Mouse (Mus musculus) gonadal fat pad, adult 2 months (tissue): Measurements from ENCODE around the gene Sfrp4. TPM values are rescaled to one million over a fixed set of nuclear protein-coding genes. Genes with fewer than 3 reads are reported as not detected.

Experiments
- DNase-seq: peaks from one replicate; pipeline ENCODE4 v3.0.0-alpha.2; 2012; ENCODE audit warnings: low read depth
- polyA plus RNA-seq: library from polyadenylated mRNA; depleted of rRNA; stranded (reverse); fragments of >200 nt; gene quantifications from 2 replicates; pipeline ENCODE4 v1.2.3, GENCODE M21; 2012; rRNA removed

Sfrp4 gene
- polyA plus RNA-seq, 1 experiment: 4.7 TPM

GRCm38 (mm10) chr13:19630768-19631709 lies 8.1 kb downstream of the Sfrp4 start:
- no peak for DNase-seq

- DNase-seq: no peak
Measured at GRCm38 (mm10) chr13:19636131-19636530, 13.2 kb downstream of the Sfrp4 start.

GRCm38 (mm10) chr13:19640203-19640851 lies 17.4 kb downstream of the Sfrp4 start:
- no peak for DNase-seq

GRCm38 (mm10) chr13:19643519-19643918 lies 20.6 kb downstream of the Sfrp4 start:
- DNase-seq: no peak

GRCm38 (mm10) chr13:19644225-19644624 lies 21.3 kb downstream of the Sfrp4 start:
- no peak for DNase-seq

GRCm38 (mm10) chr13:19649824-19650223 lies 26.9 kb downstream of the Sfrp4 start:
- DNase-seq: no peak

- no peak for DNase-seq
Measured at GRCm38 (mm10) chr13:19652405-19652804, 29.5 kb downstream of the Sfrp4 start.

- no peak for DNase-seq
Measured at GRCm38 (mm10) chr13:19668355-19669140, 45.6 kb downstream of the Sfrp4 start.

GRCm38 (mm10) chr13:19674025-19674424 lies 51.1 kb downstream of the Sfrp4 start:
- no peak for DNase-seq

GRCm38 (mm10) chr13:19674601-19675000 lies 51.7 kb downstream of the Sfrp4 start:
- no peak for DNase-seq

Other genes starting within 250 kb of the Sfrp4 start
- 25.7 and 26.3 TPM in 2 replicates for gene Stard3nl, start 227.3 kb upstream of the Sfrp4 start, polyA plus RNA-seq
- gene Epdr1, start 3.2 kb upstream of the Sfrp4 start, polyA plus RNA-seq: 7.7 and 14.5 TPM in 2 replicates
- gene Nme8, start 74.7 kb downstream of the Sfrp4 start, polyA plus RNA-seq: 0.07 and 0.18 TPM in 2 replicates
- 0.14 and 0.15 TPM in 2 replicates for gene Gpr141, start 201.2 kb downstream of the Sfrp4 start, polyA plus RNA-seq